Mouse (Mus musculus) ES-E14 (cell line): Measurements from ENCODE around the gene 2410004P03Rik. TPM values are rescaled to one million over a fixed set of nuclear protein-coding genes. Genes with fewer than 3 reads are reported as not detected.

Source experiments
- DNase-seq: peaks from one replicate; pipeline ENCODE4 v3.0.0-alpha.2; 2013; ENCODE audit warnings: low read depth, low spot score
- H3K27ac ChIP-seq: 2 replicates; pipeline ENCODE4 v1.5.1; 2012; ENCODE audit warnings: low read depth, mild to moderate bottlenecking, low read length, moderate library complexity, mixed read lengths; ENCODE audit not compliant: poor library complexity, insufficient read depth, severe bottlenecking
- H3K36me3 ChIP-seq: 2 replicates; pipeline ENCODE4 v1.6.1; 2012; ENCODE audit warnings: mild to moderate bottlenecking, low read length, moderate library complexity, mixed read lengths; ENCODE audit not compliant: control insufficient read depth, poor library complexity, insufficient read depth, severe bottlenecking
- H3K4me1 ChIP-seq, 2 experiments: fragments of 150-350 bp in 1 of 2; sonication (generic) in 1 of 2; 2 replicates each; pipeline ENCODE4 v1.6.1; 2012; ENCODE audit warnings: low read length in 2 of 2, mild to moderate bottlenecking in 1 of 2, mixed read lengths in 1 of 2; ENCODE audit not compliant: control insufficient read depth in 2 of 2, insufficient read depth in 2 of 2, poor library complexity in 1 of 2
- H3K4me3 ChIP-seq, 2 experiments: fragments of 150-350 bp in 1 of 2; sonication (generic) in 1 of 2; 2 replicates each; pipeline ENCODE4 v1.5.1; 2012; ENCODE audit warnings: low read length in 2 of 2, low read depth in 1 of 2, mild to moderate bottlenecking in 1 of 2, mixed read lengths in 1 of 2; ENCODE audit not compliant: insufficient read depth in 1 of 2, poor library complexity in 1 of 2, severe bottlenecking in 1 of 2
- H3K9ac ChIP-seq: 2 replicates; pipeline ENCODE4 v1.6.1; 2012; ENCODE audit warnings: low read depth, mild to moderate bottlenecking, low read length, mixed read lengths; ENCODE audit not compliant: poor library complexity, insufficient read depth, severe bottlenecking
- H3K9me3 ChIP-seq: fragments of 150-350 bp; sonication (generic); 2 replicates; pipeline ENCODE4 v1.6.1; 2012; ENCODE audit warnings: low read depth, mild to moderate bottlenecking, low read length; ENCODE audit not compliant: control insufficient read depth, insufficient read depth
- CHD2 ChIP-seq: IDR thresholded peaks from 2 replicates; pipeline ENCODE4 v1.6.1; 2014; ENCODE audit warnings: mild to moderate bottlenecking, low read depth, low read length, inconsistent platforms
- HCFC1 ChIP-seq: IDR thresholded peaks from 2 replicates; pipeline ENCODE4 v1.6.1; 2012; ENCODE audit warnings: low read length, inconsistent platforms, borderline replicate concordance; ENCODE audit not compliant: insufficient read depth
- MAFK ChIP-seq: IDR thresholded peaks from 2 replicates; pipeline ENCODE4 v1.6.1; 2014; ENCODE audit warnings: mild to moderate bottlenecking, low read depth, low read length, inconsistent platforms; ENCODE audit not compliant: insufficient read depth
- ZC3H11A ChIP-seq: IDR thresholded peaks from 2 replicates; pipeline ENCODE4 v1.6.1; 2012; ENCODE audit warnings: low read depth, mild to moderate bottlenecking, inconsistent platforms, low read length, borderline replicate concordance
- ZNF384 ChIP-seq: IDR thresholded peaks from 2 replicates; pipeline ENCODE4 v1.6.1; 2012; ENCODE audit warnings: low read depth, low read length, inconsistent platforms
- in situ Hi-C, 2 experiments: fragments of 600-800 bp; cut with MboI; formaldehyde crosslinking; loops; one replicate each; pipeline ENCODE4 v1.15.1; 2025; ENCODE audit warnings: low sequenced_read_pairs in 2 of 2, inconsistent platforms in 1 of 2; ENCODE audit not compliant: unreplicated experiment in 2 of 2
- total RNA-seq: library from RNA; depleted of rRNA; stranded (reverse); fragments of 300-350 nt; gene quantifications from 2 replicates; pipeline ENCODE4 v1.2.3, GENCODE M21; 2012

Gene 2410004P03Rik
- total RNA-seq, 1 experiment: 0.40 TPM

GRCm38 (mm10) chr12:17055766-17056165 lies 44.2 kb upstream of the 2410004P03Rik start:
- no peak overlapping the region; the same call in 1 of the 2 replicates for H3K9ac ChIP-seq
- H3K27ac ChIP-seq: no peak overlapping the region
- H3K36me3 ChIP-seq: no peaks in the 10 kb centered on the region
- no peaks in the 10 kb centered on the region for H3K9me3 ChIP-seq
- H3K4me3 ChIP-seq: no peak overlapping the region
- in situ Hi-C loops: loop anchor here in 1 of 2 experiments (10.0 kb wide), 1 partner anchor 89 kb away; no protein-coding TSS in a partner anchor
- no peak for DNase-seq
- no peaks in the 10 kb centered on the region; a peak in 1 of 4 replicates for H3K4me1 ChIP-seq
- TF ChIP-seq CHD2 (no peak), HCFC1 (no peak), MAFK (no peak), ZNF384 (no peak), ZC3H11A (no peak)

DNA sequence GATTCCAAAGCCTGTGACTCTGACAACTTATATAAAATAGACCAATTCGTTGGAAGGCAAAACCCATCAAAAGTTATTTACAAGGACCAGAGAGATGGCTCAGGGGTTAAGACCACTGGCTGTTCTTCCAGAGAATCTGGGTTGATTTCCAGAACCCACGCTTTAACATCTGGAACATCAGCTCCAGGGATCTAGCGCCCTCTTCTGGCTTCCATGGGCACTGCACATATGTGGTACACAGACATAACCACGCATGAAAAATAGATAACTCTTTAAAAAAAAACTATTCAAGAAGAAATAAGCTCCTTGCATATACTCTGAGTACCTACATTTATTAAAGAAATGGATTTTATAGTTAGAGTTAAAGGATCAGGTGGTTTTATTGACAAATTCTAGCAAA lies 43.2 kb upstream of the 2410004P03Rik start:
- no peak for TF ChIP-seq CHD2
- no peak overlapping the region for H3K27ac ChIP-seq
- in situ Hi-C loops: loop anchor here in 1 of 2 experiments (10.0 kb wide), 1 partner anchor 90 kb away; no protein-coding TSS in a partner anchor
- no peak overlapping the region for H3K4me3 ChIP-seq
- no peak overlapping the region for H3K9ac ChIP-seq
- H3K9me3 ChIP-seq: no peaks in the 10 kb centered on the region
- no peaks in the 10 kb centered on the region for H3K36me3 ChIP-seq
- no peak for DNase-seq
- H3K4me1 ChIP-seq: no peaks in the 10 kb centered on the region; a peak in 1 of 4 replicates

DNA sequence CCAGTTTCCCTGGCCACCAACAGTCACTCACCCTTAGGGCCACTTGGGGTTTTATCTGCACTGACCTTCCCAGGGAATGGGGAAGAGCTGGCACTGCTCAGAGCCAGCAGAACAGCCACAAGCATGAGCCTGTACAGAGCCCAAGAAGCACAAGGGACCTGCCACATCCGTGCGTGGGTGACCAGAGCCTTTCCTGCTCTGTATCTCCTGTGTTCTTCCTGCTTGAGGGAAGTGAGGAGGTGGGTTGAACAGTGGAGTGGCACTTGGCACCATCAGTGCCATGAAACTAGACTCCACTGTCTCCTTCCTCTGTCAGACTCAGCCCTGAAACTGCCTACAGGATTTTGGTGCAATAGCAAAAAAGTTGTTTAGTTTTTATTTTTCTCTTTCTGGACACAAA lies 41.1 kb upstream of the 2410004P03Rik start:
- no peak for DNase-seq
- TF ChIP-seq ZC3H11A (no peak), ZNF384 (no peak)
- no peak overlapping the region for H3K9ac ChIP-seq
- in situ Hi-C loops: loop anchor here in 1 of 2 experiments (10.0 kb wide), 1 partner anchor 92 kb away; no protein-coding TSS in a partner anchor
- no peaks in the 10 kb centered on the region for H3K36me3 ChIP-seq
- no peak overlapping the region for H3K27ac ChIP-seq
- H3K4me1 ChIP-seq: no peaks in the 10 kb centered on the region; a peak in 1 of 4 replicates
- no peak overlapping the region for H3K4me3 ChIP-seq
- no peaks in the 10 kb centered on the region for H3K9me3 ChIP-seq

DNA sequence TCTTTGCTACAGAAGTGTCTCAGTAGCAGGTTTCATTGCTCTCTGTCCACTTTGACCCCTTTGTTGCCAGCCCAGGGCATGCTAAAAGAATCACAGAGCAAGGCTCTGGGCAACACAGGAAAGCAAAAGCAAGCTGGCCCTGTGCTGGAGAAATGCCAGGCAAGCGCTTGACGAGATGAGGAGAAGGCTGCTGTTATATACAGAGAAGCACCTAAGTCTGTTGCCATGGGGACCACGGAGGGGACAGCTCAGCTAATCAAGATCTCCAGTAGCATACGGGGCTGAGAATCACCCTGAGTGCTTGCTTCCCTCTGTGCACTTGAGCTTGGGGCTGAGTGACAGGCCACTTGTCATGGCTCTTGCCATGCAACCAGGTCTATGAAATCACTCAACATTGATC lies 39.5 kb upstream of the 2410004P03Rik start:
- no peak overlapping the region for H3K27ac ChIP-seq

GRCm38 (mm10) chr12:17049796-17050195 lies 38.3 kb upstream of the 2410004P03Rik start:
- Histone ChIP-seq H3K9ac (no peak overlapping the region), H3K9me3 (no peaks in the 10 kb centered on the region), H3K4me1 (no peaks in the 10 kb centered on the region), H3K27ac (no peak overlapping the region), H3K36me3 (no peaks in the 10 kb centered on the region), H3K4me3 (no peak overlapping the region)
- TF ChIP-seq ZC3H11A (no peak), CHD2 (no peak), ZNF384 (no peak), HCFC1 (no peak), MAFK (no peak)
- no peak for DNase-seq
- in situ Hi-C loops: loop anchor here (10.0 to 25.0 kb wide), 2 partner anchors 95 to 163 kb away; no protein-coding TSS in a partner anchor

More for the DNA sequence above, 39.5 kb upstream of the 2410004P03Rik start:
- Histone ChIP-seq H3K36me3 (no peaks in the 10 kb centered on the region), H3K4me1 (no peaks in the 10 kb centered on the region; a peak in 1 of 4 replicates), H3K9ac (no peak overlapping the region), H3K9me3 (no peaks in the 10 kb centered on the region), H3K4me3 (no peak overlapping the region)
- in situ Hi-C loops: loop anchor here in 1 of 2 experiments (10.0 kb wide), 1 partner anchor 94 kb away; no protein-coding TSS in a partner anchor
- no peak for TF ChIP-seq HCFC1
- TF ChIP-seq CHD2: no peak
- TF ChIP-seq ZNF384: no peak
- TF ChIP-seq ZC3H11A: no peak
- no peak for TF ChIP-seq MAFK
- no peak for DNase-seq
